Mouse (Mus musculus) liver, adult 2 months (tissue): ENCODE data around the gene Dcp1a. TPM values are rescaled to one million over a fixed set of nuclear protein-coding genes. Genes with fewer than 3 reads are reported as not detected.

ENCODE experiments used
- DNase-seq: peaks from one replicate; pipeline ENCODE4 v3.0.0-alpha.2; 2011; ENCODE audit warnings: low read depth, low spot score; ENCODE audit errors: extremely low read depth
- H3K27ac ChIP-seq: fragments of 200-500 bp; replicated peaks from 2 replicates; pipeline ENCODE4 v1.5.1; 2012; ENCODE audit warnings: low read depth, mild to moderate bottlenecking, control low read depth, inconsistent platforms, low read length; ENCODE audit not compliant: insufficient read depth
- H3K27me3 ChIP-seq: fragments of 200-500 bp; 2 replicates; pipeline ENCODE4 v1.6.1; 2012; ENCODE audit warnings: mild to moderate bottlenecking, moderate library complexity, low read length, inconsistent platforms; ENCODE audit not compliant: control insufficient read depth, insufficient read depth
- H3K36me3 ChIP-seq: fragments of 200-500 bp; 2 replicates; pipeline ENCODE4 v1.6.1; 2012; ENCODE audit warnings: low read length, inconsistent platforms; ENCODE audit not compliant: control insufficient read depth, insufficient read depth
- H3K4me1 ChIP-seq: fragments of 200-500 bp; 2 replicates; pipeline ENCODE4 v1.6.1; 2011; ENCODE audit warnings: low read length; ENCODE audit not compliant: control insufficient read depth, insufficient read depth
- H3K4me3 ChIP-seq: fragments of 200-500 bp; 2 replicates; pipeline ENCODE4 v1.5.1; 2011; ENCODE audit warnings: low read depth, mild to moderate bottlenecking, control low read depth, low read length, moderate library complexity; ENCODE audit not compliant: insufficient read depth
- H3K79me2 ChIP-seq: fragments of 200-500 bp; 2 replicates; pipeline ENCODE4 v1.6.1; 2012; ENCODE audit warnings: inconsistent platforms, mild to moderate bottlenecking, low read length, moderate library complexity; ENCODE audit not compliant: control insufficient read depth, insufficient read depth
- H3K9ac ChIP-seq: fragments of 200-500 bp; 2 replicates; pipeline ENCODE4 v1.6.1; 2012; ENCODE audit warnings: low read depth, mild to moderate bottlenecking, control low read depth, inconsistent platforms, low read length
- CTCF ChIP-seq: fragments of 200-500 bp; IDR thresholded peaks from 2 replicates; pipeline ENCODE4 v1.5.1; 2011; ENCODE audit warnings: low read depth, low read length, control low read depth
- POLR2A ChIP-seq: fragments of 200-500 bp; IDR thresholded peaks from 2 replicates; pipeline ENCODE4 v1.6.1; 2011; ENCODE audit warnings: low read length, control low read depth; ENCODE audit not compliant: insufficient read depth; ENCODE audit errors: extremely low read depth
- WGBS: fragments of 180-500 bp; shearing (Covaris S2); methylation state at CpG from one replicate; pipeline ENCODE4 v1.1.7; 2018; 5-methylcytosine and 5-hydroxymethylcytosine counted together
- polyA plus RNA-seq: library from polyadenylated mRNA; depleted of rRNA; stranded (reverse); fragments of >200 nt; gene quantifications from 2 replicates; pipeline ENCODE4 v1.2.3, GENCODE M21; 2012
- total RNA-seq: library from RNA; depleted of rRNA; stranded (reverse); fragments of >200 nt; gene quantifications from 2 replicates; pipeline ENCODE4 v1.2.3, GENCODE M21; 2014

Gene Dcp1a
- total and polyA plus RNA-seq, 2 experiments = 6.8 to 8.9 TPM

- Histone ChIP-seq H3K27ac (no peak overlapping the region), H3K36me3 (peaks cover 16% of the 10 kb centered on the region; the same call in 1 of the 2 replicates), H3K4me1 (peaks cover 3% of the 10 kb centered on the region; the same call in 1 of the 2 replicates), H3K27me3 (no peaks in the 10 kb centered on the region), H3K79me2 (peaks cover 2% of the 10 kb centered on the region; the same call in 1 of the 2 replicates), H3K4me3 (no peak overlapping the region), H3K9ac (no peak overlapping the region)
- WGBS = 80% methylated on average over 14 of the region's 14 CpGs
- peak; percentile 63 for DNase-seq
- no peak for TF ChIP-seq POLR2A
- TF ChIP-seq CTCF = no peak
These were observed 82.3 kb downstream of the Dcp1a start for GRCm38 (mm10) chr14:30561470-30562187.

GRCm38 (mm10) chr14:30562343-30562742 is 83.0 kb downstream of the Dcp1a start:
- TF ChIP-seq POLR2A = no peak
- no peak for TF ChIP-seq CTCF
- Histone ChIP-seq H3K36me3 (peaks cover 16% of the 10 kb centered on the region; the same call in 1 of the 2 replicates), H3K9ac (no peak overlapping the region), H3K27ac (no peak overlapping the region), H3K4me3 (no peak overlapping the region), H3K4me1 (peaks cover 3% of the 10 kb centered on the region; the same call in 1 of the 2 replicates), H3K27me3 (no peaks in the 10 kb centered on the region), H3K79me2 (peaks cover 2% of the 10 kb centered on the region; the same call in 1 of the 2 replicates)
- DNase-seq = no peak

GRCm38 (mm10) chr14:30564451-30564850 is 85.1 kb downstream of the Dcp1a start:
- no peak for TF ChIP-seq POLR2A
- no peak for TF ChIP-seq CTCF
- Histone ChIP-seq H3K36me3 (peaks cover 28% of the 10 kb centered on the region), H3K27me3 (no peaks in the 10 kb centered on the region), H3K79me2 (no peaks in the 10 kb centered on the region), H3K27ac (peak overlapping the region; percentile 28; the same call in 1 of the 2 replicates), H3K4me3 (no peak overlapping the region), H3K9ac (no peak overlapping the region), H3K4me1 (peaks cover 3% of the 10 kb centered on the region; the same call in 1 of the 2 replicates)
- WGBS = 39% methylated on average over 2 of the region's 2 CpGs
- peak; percentile 65 for DNase-seq

- H3K4me1 ChIP-seq = peaks cover 6% of the 10 kb centered on the region; the same call in 1 of the 2 replicates
- DNase-seq = peak; percentile 94
- H3K79me2 ChIP-seq = no peaks in the 10 kb centered on the region
- no peak overlapping the region for H3K9ac ChIP-seq
- H3K27me3 ChIP-seq = no peaks in the 10 kb centered on the region
- TF ChIP-seq CTCF = no peak
- TF ChIP-seq POLR2A = no peak
- H3K36me3 ChIP-seq = peaks cover 29% of the 10 kb centered on the region
- no peak overlapping the region for H3K4me3 ChIP-seq
- H3K27ac ChIP-seq = no peak overlapping the region
- WGBS = 37% methylated on average over 6 of the region's 6 CpGs
These were observed 87.0 kb downstream of the Dcp1a start for GRCm38 (mm10) chr14:30566317-30566716.

GRCm38 (mm10) chr14:30568016-30568415 is 88.7 kb downstream of the Dcp1a start:
- no peak for DNase-seq
- H3K36me3 ChIP-seq = peaks cover 34% of the 10 kb centered on the region
- H3K4me3 ChIP-seq = no peak overlapping the region
- TF ChIP-seq POLR2A (no peak), CTCF (no peak)
- no peak overlapping the region for H3K27ac ChIP-seq
- peaks cover 6% of the 10 kb centered on the region; the same call in 1 of the 2 replicates for H3K4me1 ChIP-seq
- WGBS = 90% methylated on average over 9 of the region's 9 CpGs
- H3K27me3 ChIP-seq = no peaks in the 10 kb centered on the region
- no peaks in the 10 kb centered on the region for H3K79me2 ChIP-seq
- H3K9ac ChIP-seq = no peak overlapping the region

GRCm38 (mm10) chr14:30570303-30570702 is 91.0 kb downstream of the Dcp1a start:
- TF ChIP-seq CTCF (no peak), POLR2A (no peak)
- WGBS = 23% methylated on average over 9 of the region's 9 CpGs
- H3K79me2 ChIP-seq = no peaks in the 10 kb centered on the region
- peak; percentile 66 for DNase-seq
- H3K27me3 ChIP-seq = no peaks in the 10 kb centered on the region
- H3K4me1 ChIP-seq = peaks cover 6% of the 10 kb centered on the region; the same call in 1 of the 2 replicates
- no peak overlapping the region for H3K9ac ChIP-seq
- peaks cover 39% of the 10 kb centered on the region for H3K36me3 ChIP-seq
- no peak overlapping the region for H3K4me3 ChIP-seq
- H3K27ac ChIP-seq = no peak overlapping the region
